Mouse (Mus musculus) adrenal gland (tissue): ENCODE measurements around the gene Ttc22.

Experiments used
- intact Hi-C: fragments of 180-260 bp; cut with DNase I; formaldehyde crosslinking; loops from one replicate; pipeline ENCODE4 v1.15.1; 2025

Ttc22 gene

DNA sequence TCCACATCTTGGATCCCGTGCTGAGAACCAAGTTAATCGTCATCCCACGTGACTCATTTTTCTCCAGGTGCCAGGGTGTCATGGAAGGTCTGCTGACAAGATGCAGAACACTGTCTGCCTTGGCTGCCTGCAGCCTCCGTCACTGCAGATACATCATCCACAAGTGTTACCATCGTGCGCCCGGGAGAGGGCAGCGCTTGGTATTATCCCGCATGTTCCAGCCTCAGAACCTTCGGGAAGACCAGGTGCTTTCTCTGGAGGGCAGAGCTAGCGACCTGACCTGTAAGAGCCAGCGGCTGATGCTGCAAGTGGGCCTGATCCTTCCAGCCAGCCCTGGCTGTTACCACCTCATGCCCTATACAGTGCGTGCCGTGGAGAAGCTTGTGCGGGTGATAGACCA is 30.8 kb downstream of the Ttc22 start:
- intact Hi-C loops, result no loop called here

DNA sequence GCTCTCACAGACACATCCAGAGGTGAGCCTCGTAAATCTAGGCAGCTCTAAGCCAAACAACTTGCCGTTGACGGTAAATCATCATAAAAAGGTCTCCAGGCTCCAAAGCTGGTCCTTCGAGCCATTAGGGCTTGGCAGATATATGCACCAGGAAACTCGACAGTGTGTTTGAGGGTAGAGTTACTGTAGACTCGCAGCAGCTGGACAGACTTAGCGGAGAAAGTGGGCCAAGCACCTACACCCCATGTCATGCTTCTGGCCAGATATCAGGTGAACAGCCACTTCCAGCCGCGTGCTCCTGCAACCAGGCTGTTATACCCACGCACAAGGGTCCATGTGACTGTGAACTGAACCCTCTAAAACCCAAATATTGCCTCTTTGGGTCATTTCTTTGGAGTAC is 33.4 kb downstream of the Ttc22 start:
- intact Hi-C loops, result no loop called here

GRCm38 (mm10) chr4:106663956-106664470 is 41.8 kb downstream of the Ttc22 start:
- intact Hi-C loops, result no loop called here

DNA sequence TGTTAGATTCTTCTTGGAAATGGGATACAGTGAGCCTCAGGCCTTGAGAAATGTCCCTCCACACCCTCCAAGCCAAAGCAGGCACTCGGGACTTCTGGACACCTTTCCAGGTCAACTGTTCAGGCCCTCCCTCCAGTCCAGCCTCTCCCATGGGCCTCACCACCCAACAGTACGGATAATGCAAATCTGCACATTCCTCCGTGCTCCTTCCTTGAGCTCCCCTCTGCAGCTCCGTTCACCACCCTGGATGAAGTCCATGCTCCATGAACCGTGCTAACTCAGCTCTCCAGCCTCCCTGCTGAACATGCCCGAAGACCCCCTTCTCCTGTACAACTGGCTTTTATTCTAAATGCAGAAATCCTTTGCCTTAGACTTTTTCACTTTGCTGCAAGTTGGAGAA is 42.5 kb downstream of the Ttc22 start:
- intact Hi-C loops, result no loop called here

DNA sequence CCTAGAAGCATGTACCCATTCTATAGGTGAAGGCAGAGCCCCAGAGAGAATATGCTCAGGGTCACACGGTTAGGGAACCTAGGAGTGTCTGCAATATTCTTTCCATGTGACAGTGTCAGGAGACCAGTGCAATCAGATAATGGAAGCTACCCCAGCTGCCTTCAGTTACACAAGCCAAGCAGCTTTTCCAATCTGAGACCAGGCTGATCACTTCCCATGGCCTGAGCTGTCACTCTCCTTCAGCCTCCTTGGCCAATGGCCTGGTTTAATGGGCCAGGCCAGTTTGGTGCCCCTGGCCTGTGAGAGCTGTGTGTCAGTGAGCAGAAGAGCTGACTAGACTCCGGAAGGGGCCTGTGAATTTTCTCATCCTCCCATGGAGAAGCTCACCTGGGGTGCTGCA is 43.0 kb downstream of the Ttc22 start:
- intact Hi-C loops, result no loop called here

- intact Hi-C loops, result no loop called here
Observed at GRCm38 (mm10) chr4:106665673-106666072, 43.4 kb downstream of the Ttc22 start.

GRCm38 (mm10) chr4:106666546-106666945 is 44.3 kb downstream of the Ttc22 start:
- intact Hi-C loops, result no loop called here

DNA sequence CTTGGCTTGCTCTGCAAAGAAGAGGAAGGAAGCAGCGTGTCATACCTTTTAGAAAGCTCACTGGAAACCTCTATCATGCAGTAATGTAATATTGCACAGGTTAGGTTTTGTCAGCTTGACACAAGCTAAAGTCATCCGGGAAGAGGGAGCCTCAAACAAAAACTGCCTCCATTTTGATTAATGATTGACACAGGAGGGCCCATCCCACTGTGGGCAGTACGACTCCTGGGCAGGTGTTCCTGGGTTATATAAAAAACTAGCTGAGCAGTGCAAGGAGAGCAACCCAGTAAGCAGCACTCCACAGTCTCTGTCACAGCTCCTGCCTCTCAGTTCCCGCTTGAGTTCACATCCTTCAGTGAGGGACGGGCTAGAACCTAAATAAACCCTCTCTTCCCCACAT is 54.5 kb downstream of the Ttc22 start:
- intact Hi-C loops, result no loop called here

- intact Hi-C loops, result no loop called here
Observed at GRCm38 (mm10) chr4:106678442-106679118, 56.3 kb downstream of the Ttc22 start, which contains the start of gene Ttc4. Gene Ttc4, minus strand, starts transcription at chr4:106678944.

DNA sequence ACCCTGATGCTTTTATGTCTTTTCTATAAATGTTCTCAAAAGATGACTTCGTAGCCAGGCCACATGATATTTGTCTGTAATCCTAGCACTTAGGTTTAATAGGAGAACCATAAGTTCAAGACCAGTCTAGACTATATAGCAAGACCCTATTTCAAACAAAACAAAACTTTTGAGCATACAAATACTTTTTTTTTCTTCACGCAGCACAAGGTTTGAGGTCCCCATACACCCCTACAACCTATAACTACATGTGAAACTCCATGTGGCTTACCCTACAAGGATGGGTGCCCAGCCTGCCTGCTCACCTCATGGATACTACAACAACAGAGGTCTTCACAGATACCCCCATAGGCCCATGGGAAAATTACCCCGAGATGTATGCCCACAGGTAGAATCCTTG is 56.9 kb downstream of the Ttc22 start:
- intact Hi-C loops, result no loop called here

GRCm38 (mm10) chr4:106680955-106681354 is 58.7 kb downstream of the Ttc22 start:
- intact Hi-C loops, result no loop called here

- intact Hi-C loops, result no loop called here
Observed at GRCm38 (mm10) chr4:106688636-106689296, 66.5 kb downstream of the Ttc22 start.
